Mouse (Mus musculus): Measurements from ENCODE around the gene Dna2.

DNA sequence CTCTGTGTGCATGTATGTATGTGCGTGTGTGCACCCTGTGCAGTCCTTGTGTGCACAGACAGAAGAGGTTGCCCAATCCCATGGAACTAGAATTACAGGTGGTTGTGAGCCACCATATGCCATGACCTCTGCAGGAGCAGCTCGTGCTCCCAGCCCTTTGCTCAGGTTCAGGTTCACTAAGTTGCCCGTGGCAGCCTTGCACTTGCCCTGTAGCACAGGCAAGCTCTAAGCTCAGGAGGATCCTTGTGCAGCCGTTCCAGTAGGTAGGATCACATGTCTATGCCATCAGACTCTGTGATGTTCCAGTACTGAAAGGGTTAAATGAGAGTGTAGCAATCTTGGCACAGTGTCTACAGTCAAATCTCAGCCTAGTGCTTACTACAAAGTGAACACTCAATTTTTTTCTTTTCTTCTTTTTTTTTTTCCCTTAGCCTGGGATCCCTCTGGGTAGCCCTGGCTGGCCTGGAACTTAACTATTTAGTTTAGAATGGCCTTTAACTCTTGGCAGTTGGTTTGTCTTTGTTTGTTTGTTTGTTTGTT is 22.7 kb upstream of the Dna2 start:
- TF ChIP-seq CTCF (conservative IDR thresholded peaks at IDR 0.05; ENCODE audit: insufficient read depth, insufficient read length, low read depth, low read length) (no peak), POLR2A (IDR thresholded peaks at IDR 0.05; ENCODE audit: low read depth, low read length) (no peak)
